Mouse (Mus musculus) brain, embryonic 14.5 days (tissue): ENCODE measurements at regions not wholly inside any gene's neighbourhood (a gene's known extent, or its start where the extent isn't known, plus 50 kb on each side); places are given as distances from the start of the nearest gene placed in this dataset.

Experiments used
- CTCF ChIP-seq: fragments of 200-500 bp; IDR thresholded peaks from 2 replicates; pipeline ENCODE4 v1.5.1; 2012; ENCODE audit warnings: inconsistent platforms, mild to moderate bottlenecking, moderate library complexity, borderline replicate concordance; ENCODE audit not compliant: insufficient read depth, insufficient read length; ENCODE audit errors: extremely low read depth
- POLR2A ChIP-seq: fragments of 200-500 bp; IDR thresholded peaks from 2 replicates; pipeline ENCODE4 v1.6.1; 2012; ENCODE audit warnings: mild to moderate bottlenecking, inconsistent platforms, borderline replicate concordance; ENCODE audit not compliant: poor library complexity, insufficient read depth, insufficient read length, severe bottlenecking; ENCODE audit errors: extremely low read depth

GRCm38 (mm10) chr19:59852011-59852738 is 91.3 kb downstream of the Rab11fip2 start:
- TF ChIP-seq CTCF, result no peak
- no peak for TF ChIP-seq POLR2A
